Mouse (Mus musculus) WW6 (cell line): Measurements from ENCODE around the gene Mbd4.
A peak's percentile ranks its signal among the peaks of the same experiment; 100 is the strongest.

Experiments used
- DNase-seq: peaks from one replicate; pipeline ENCODE4 v3.0.0-alpha.2; 2013; ENCODE audit warnings: low read depth, low spot score

Mbd4 gene

DNA sequence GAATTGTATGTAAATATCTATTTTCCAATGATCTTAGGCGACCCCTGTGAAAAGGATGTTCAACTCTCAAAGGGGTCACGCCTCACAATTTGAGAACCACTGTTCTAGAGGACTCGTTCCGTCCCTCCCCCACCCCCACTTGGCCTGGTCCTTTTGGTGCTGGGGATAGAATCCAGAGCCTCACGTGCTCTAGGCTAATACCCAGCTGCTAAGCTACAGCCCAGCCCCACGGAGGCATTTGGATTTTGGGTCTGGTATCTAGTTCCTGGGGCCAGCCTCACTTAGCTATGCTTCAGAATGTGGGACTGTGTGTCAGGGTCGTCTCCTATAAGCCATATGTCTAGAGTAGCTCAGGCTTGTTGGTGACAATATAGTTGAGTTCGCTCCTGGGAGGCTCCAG lies 41.6 kb downstream of the Mbd4 start:
- DNase-seq = no peak

DNA sequence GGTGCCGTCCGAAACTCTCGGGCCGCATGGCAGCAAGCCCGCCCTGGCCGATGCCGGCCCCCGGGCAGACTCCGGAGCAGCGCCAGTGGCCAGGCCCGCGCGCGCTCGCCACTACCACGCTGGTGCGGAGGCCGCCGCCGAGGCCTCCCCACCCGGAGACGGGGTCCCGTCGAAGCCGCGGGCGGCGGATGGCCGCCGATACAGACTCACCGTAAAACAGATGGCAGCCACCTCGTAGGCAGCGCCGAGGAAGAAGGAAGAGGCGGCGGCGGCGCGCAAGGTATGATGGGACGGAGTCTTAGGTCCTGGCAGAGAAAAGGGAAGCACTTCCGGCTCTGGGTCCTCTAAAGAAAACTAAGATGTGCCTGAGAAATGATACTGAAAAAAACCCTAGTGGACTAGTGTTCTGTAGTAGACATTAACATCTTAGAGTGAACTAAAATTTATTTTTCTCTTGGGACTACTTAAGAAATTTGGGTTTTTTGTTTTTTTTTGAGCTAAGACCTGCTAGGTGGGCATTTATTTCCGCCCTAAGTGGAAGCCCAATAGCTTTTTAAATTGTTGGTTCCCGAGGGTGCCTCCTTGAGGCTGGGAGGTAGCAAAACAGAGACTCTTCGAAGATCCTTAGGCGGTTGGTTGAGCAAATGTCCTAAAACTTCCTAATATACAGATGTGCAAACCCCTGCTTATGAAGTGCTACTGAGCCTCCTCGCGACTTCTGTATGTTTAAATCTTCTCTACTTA lies 44.5 kb downstream of the Mbd4 start, which contains the start of gene Rpl32:
TSS of gene Rpl32 (minus strand) at position 260 of the 744 bp plus-strand sequence.
- peak; percentile 78 for DNase-seq

DNA sequence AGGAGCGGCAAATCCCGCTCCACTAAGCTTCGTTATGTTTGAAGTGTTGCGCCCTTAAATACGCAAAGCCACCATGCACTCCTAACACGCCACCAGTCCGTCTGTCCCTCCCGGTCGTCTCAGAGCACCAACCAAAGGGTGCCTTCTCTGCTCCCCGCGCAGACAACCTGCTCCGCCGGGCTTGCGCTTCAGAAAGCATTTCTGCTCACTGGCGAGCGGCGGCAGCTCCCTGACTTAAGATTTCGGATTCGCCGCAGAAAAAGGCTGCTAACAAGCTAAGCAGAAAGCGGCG lies 45.0 kb downstream of the Mbd4 start:
- DNase-seq = no peak

- no peak for DNase-seq
These were observed 45.5 kb downstream of the Mbd4 start for GRCm38 (mm10) chr6:115807464-115808195.

GRCm38 (mm10) chr6:115804432-115805192 lies 48.6 kb downstream of the Mbd4 start:
- DNase-seq = no peak

DNA sequence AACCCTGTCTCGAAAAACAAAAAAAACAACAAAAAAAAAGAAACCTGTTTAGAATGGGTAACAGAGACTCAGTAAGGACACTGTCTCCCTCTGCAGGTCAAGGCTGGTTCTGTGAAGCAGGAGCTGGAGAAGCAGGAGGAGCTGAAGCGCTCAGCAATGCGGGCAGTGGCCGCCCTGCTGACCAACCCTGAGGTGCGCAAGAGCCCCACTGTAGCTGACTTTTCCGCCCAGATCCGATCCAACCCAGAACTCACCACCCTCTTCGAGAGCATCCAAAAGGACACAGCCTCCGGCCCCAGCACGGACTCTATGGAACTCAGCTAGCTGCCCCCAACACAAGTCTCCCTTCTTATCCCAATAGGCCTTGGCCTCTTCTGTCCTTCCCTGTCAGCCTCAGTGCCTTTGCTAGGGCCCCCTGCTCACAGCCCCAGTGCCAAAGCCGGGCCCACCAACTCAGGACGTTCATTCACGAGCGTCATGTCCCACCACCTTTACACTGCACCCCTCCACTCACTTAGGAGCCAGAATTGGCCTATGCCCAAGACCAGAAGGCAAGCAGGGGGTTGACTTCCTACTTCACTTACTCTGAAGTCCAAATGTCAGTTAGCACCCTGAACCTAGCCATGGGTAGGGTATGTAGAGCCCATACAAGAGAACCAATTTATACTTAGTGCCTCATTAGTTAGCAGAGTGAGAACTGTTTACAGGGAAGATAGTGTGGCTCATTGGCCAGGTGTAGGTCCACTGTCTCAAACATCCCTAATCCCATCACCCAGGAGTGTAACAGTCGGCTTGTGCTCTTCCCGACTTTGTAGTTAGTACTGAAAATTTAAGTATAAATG lies 49.4 kb downstream of the Mbd4 start:
- peak; percentile 73 for DNase-seq

GRCm38 (mm10) chr6:115801811-115802210 lies 51.4 kb downstream of the Mbd4 start:
- DNase-seq = no peak

DNA sequence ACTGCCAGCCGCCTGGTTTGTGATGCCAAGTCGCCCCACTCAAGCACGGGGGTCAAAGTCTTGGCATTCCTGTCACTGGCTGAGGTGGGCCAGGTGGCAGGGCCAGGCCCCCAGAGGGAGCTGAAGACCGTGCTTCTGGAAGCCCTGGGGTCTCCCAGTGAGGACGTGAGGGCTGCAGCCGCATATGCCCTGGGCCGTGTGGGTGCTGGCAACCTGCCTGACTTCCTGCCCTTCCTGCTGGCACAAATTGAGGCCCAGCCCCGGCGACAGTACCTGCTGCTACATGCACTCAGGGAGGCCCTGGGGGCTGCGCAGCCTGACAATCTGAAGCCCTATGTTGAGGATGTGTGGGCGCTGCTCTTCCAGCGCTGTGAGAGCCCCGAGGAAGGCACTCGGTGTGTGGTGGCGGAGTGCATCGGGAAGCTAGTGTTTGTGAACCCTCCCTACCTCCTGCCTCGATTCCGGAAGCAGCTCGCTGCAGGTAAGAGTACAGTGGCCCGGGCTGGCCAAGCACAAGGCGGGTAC lies 60.4 kb downstream of the Mbd4 start:
- no peak for DNase-seq

DNA sequence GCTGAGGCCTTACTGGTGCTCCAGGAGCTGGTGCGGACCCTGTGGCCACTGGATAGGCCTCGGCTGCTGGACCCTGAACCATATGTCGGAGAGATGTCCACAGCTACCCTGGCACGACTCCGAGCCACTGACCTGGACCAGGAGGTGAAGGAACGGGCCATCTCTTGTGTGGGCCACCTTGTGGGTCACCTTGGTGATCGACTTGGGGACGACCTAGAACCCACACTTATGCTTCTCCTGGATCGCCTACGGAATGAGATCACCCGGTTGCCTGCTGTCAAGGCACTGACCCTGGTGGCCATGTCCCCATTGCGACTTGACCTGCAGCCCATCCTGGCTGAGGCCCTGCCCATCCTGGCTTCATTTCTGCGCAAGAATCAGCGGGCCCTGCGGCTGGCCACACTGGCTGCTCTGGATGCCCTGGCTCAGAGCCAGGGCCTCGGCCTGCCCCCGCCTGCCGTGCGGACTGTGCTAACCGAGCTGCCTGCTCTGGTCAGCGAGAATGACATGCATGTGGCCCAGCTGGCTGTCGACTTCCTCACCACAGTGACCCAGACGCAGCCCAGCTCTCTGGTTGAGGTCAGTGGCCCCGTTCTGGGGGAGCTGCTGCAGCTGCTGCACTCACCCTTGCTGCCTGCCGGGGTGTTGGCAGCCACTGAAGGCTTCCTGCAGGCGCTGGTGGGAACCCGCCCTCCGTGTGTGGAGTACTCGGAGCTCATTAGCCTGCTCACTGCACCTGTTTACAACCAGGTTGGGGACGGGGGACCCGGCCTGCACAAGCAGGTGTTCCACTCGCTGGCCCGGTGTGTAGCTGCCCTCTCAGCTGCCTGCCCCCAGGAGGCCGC lies 61.1 kb downstream of the Mbd4 start:
- no peak for DNase-seq

DNA sequence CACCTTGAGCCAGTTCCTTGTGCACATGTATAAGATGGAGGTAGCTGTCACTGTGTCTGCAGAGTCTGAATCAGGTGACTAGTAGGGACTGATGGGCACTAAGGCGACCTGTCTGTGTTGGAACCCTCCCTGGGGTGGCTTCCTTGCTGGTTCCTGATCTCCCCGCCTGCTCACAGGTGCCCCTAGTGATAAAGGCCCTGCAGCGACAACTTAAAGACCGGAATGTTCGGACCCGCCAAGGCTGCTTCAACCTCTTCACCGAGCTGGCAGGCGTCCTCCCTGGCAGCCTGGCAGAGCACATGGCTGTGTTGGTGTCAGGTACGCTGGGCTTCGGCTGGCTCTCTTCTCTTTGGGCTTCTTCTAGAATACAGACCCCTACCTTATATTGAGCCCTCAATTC lies 62.2 kb downstream of the Mbd4 start:
- no peak for DNase-seq
